Mouse (Mus musculus) left cerebral cortex, adult 11 months (tissue): ENCODE data around the gene Fbxo3.
"Not testable (repeated sequence)": the region's sequence is repeated elsewhere in the genome, so short reads cannot be mapped to it uniquely, and the experiment has no call there.

ENCODE experiments used
- DNase-seq: peaks from one replicate; pipeline ENCODE4 v3.0.0; 2022; ENCODE audit warnings: low spot score

The Fbxo3 gene

GRCm38 (mm10) chr2:104097396-104097795, 69.9 kb downstream of the Fbxo3 start:
- DNase-seq = not testable (repeated sequence)

DNA sequence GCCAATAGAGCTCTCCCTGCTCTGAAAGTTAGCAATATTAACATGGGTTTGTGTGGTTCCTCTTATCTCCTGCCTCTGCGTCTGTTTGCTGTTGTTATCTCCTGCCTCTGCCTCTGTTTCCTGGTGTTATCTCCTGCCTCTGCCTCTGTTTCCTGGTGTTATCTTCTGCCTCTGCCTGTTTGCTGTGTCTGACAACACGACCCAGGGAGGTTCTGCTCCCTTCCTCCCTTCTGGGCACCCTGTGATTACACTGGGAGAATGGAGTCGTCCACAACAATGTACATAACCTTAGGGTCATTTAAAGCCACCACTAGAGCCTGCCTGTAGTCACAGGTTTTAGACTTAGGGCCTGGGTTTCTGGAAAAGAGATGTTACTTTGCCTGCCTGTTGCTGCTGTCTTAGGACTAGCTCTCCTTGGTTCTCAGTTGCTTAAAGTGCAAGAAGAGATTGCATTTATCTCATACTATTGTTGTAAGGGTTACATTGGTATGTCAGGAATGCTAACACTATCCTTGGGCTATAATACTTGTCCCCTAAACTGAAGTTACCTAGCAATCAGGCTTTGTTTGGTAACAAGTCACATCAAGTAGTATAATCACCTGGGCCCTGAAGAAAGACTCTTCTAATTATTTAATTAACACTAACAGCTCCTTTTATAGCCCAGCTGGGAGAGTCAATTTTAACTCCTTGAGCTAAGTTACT, 71.2 kb downstream of the Fbxo3 start:
- no peak for DNase-seq

DNA sequence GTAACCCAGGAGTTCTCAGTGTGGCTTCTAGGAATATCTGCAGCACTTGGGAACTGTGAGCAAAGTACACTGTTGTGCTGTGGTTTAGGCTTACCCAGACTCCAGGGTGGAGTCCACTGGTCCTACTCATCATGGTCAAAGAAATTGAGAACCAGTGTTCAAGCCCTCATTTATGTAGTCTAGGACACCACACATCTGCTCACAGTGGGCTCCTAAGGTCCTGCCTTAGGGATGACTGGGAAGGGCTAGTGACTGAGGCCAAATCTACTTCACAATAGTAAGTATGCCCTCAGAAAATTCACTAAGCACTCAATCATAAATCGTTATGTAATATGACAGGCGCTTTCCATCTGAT, 71.7 kb downstream of the Fbxo3 start:
- DNase-seq = no peak

- DNase-seq = no peak
These were observed 72.4 kb downstream of the Fbxo3 start for GRCm38 (mm10) chr2:104099946-104100345.

DNA sequence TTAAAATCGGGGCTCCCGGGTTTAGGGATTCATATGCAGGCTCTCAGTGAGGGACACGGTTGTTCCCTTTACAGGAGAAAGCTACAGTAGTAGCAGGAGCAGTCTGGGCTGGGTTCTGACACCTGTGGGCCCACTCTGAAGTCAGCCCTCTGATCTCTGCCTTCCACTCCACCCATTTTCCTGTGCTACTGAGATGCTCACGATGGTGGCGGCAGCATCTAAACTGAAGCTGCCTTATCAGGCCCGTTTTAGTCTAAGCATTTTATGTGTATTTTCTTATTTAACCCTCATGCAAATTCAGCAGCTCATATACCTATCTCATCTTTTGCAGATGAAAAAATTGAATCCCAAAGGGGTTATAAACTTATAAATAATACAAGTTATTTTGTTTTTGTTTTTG, 77.3 kb downstream of the Fbxo3 start:
- no peak for DNase-seq

DNA sequence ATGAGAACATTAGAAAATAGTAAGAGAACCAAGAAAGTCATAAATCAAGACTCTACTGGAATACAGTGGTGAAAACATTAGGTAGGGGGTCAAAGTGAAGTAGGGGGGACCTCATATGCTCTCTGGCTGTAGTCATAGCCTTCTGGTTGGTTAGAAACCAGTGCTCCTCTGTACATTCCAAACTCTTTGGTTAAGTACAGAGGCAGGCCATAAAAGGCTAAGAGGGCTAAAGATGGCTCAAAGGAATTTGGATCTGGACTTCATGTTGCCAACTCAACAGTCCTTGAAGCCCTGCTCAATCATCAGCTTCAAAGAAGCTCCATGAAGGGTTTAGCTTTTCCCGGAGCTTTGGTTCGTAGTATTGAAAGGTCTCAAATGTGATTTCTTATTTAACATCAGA, 81.5 kb downstream of the Fbxo3 start:
- DNase-seq = not testable (repeated sequence)

- DNase-seq = no peak
These were observed 82.0 kb downstream of the Fbxo3 start for GRCm38 (mm10) chr2:104109528-104109927.

GRCm38 (mm10) chr2:104110031-104110430, 82.5 kb downstream of the Fbxo3 start:
- no peak for DNase-seq

- DNase-seq = not testable (repeated sequence)
These were observed 83.8 kb downstream of the Fbxo3 start for GRCm38 (mm10) chr2:104111170-104111797.
